In the genomic region with DNA sequence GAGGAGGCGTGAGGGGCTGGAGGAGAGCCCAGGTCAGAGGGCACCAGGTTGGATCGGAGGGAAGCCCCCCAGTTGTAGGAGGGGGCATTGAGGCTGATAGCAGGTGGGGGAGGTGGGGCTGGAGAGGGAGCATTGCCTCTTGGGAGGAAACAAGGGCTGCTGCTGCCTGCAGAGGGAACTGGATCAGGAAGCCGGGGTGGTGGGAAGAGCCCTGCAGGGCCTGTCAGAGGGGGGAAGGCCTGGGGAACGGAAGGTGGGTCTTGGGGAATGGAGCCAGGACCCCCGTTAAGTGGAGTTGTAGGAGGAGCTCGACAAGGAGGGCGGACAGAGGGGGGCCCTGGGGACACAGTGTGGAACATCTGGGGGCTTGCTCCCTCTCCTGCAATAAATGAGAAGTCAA, we compare ENCODE assay signal across 8 mouse cellular contexts. TPM values are rescaled to one million over a fixed set of nuclear protein-coding genes. Genes with fewer than 3 reads are reported as not detected.
DNase-seq lines count a peak whose midpoint lies in the region; ATAC-seq and TF ChIP-seq lines count a peak whose summit lies in the region.
"Had no signal": no experiment of that assay in that cellular context is flagged by ENCODE, and none has a peak within 500 bp of the region (broad histone marks: within the 10 kb centered on the region; RNA-seq: fewer than 3 reads in every experiment).

No protein-coding gene starts in this region.

- H3K4me2 ChIP-seq in kidney, embryonic 16.5 days (replicated peaks; ENCODE audit: low read depth, low read length) = peak overlapping the region; percentile 97; the same call in 1 of the 2 replicates
- peak overlapping the region; percentile 13; the same call in 1 of the 2 replicates for H3K4me2 ChIP-seq in forebrain, embryonic 11.5 days (ENCODE audit: low read depth, low read length, severe bottlenecking)
- 0 out of 2 replicates have a peak overlapping the region, but pooled peaks have one; percentile 91 for H3K4me2 ChIP-seq in intestine, embryonic 14.5 days (ENCODE audit: low read length)
- no peak overlapping the region for H3K4me2 ChIP-seq in midbrain, postnatal 0 days (ENCODE audit: low read depth, low read length, poor library complexity, severe bottlenecking)

- H3K4me3 ChIP-seq in kidney, embryonic 16.5 days (ENCODE audit: low read length) = no peak overlapping the region
- H3K4me3 ChIP-seq in forebrain, embryonic 11.5 days (ENCODE audit: low read depth, low read length) = peak overlapping the region; percentile 49; the same call in 1 of the 2 replicates
- no peak overlapping the region for H3K4me3 ChIP-seq in intestine, embryonic 14.5 days (ENCODE audit: low read depth, low read length)
- H3K4me3 ChIP-seq in midbrain, postnatal 0 days (ENCODE audit: low read depth, low read length) = no peak overlapping the region

- 73% methylated on average over 7 of the region's 7 CpGs for WGBS in kidney, embryonic 16.5 days
- 78% methylated on average over 7 of the region's 7 CpGs for WGBS in forebrain, embryonic 11.5 days
- WGBS in intestine, embryonic 14.5 days = 85% methylated on average over 7 of the region's 7 CpGs
- WGBS in midbrain, postnatal 0 days = 72% methylated on average over 7 of the region's 7 CpGs

- H3K9ac ChIP-seq in kidney, embryonic 16.5 days (replicated peaks; ENCODE audit: low read length) = no peak overlapping the region
- no peak overlapping the region; the same call in 1 of the 2 replicates for H3K9ac ChIP-seq in forebrain, embryonic 11.5 days (ENCODE audit: low read length)
- H3K9ac ChIP-seq in intestine, embryonic 14.5 days (ENCODE audit: low read length) = no peak overlapping the region
- peak overlapping the region; percentile 29; the same call in 1 of the 2 replicates for H3K9ac ChIP-seq in midbrain, postnatal 0 days (replicated peaks; ENCODE audit: low read length, poor library complexity, severe bottlenecking)

- no peaks in the 10 kb centered on the region for H3K9me3 ChIP-seq in kidney, embryonic 16.5 days (ENCODE audit: low read length)
- no peaks in the 10 kb centered on the region for H3K9me3 ChIP-seq in forebrain, embryonic 11.5 days (ENCODE audit: control insufficient read depth, low read length)
- H3K9me3 ChIP-seq in intestine, embryonic 14.5 days (ENCODE audit: control insufficient read depth, low read length) = no peaks in the 10 kb centered on the region
- no peaks in the 10 kb centered on the region for H3K9me3 ChIP-seq in midbrain, postnatal 0 days (ENCODE audit: low read length)

- no peak for TF ChIP-seq CTCF in midbrain, postnatal 0 days (IDR thresholded peaks at IDR 0.05)

- H3K27me3 ChIP-seq in kidney, embryonic 16.5 days (ENCODE audit: insufficient read depth, low read length) = no peaks in the 10 kb centered on the region
- H3K27me3 ChIP-seq in forebrain, embryonic 11.5 days (ENCODE audit: control insufficient read depth, insufficient read depth, low read length) = no peaks in the 10 kb centered on the region
- no peaks in the 10 kb centered on the region for H3K27me3 ChIP-seq in intestine, embryonic 14.5 days (replicated peaks; ENCODE audit: control insufficient read depth, insufficient read depth, low read length)
- no peaks in the 10 kb centered on the region for H3K27me3 ChIP-seq in midbrain, postnatal 0 days (ENCODE audit: insufficient read depth, low read length)
- H3K27me3 ChIP-seq: Patski had no signal

- no peak for ATAC-seq in kidney, embryonic 16.5 days (ENCODE audit: low FRiP score, low TSS enrichment)
- ATAC-seq in forebrain, embryonic 11.5 days (replicated peaks; ENCODE audit: low FRiP score) = no peak
- no peak for ATAC-seq in intestine, embryonic 14.5 days (replicated peaks; ENCODE audit: low FRiP score, low TSS enrichment, low read depth)
- no peak for ATAC-seq in midbrain, postnatal 0 days (ENCODE audit: low FRiP score)
- ATAC-seq: Patski had no signal

- H3K36me3 ChIP-seq in kidney, embryonic 16.5 days (ENCODE audit: insufficient read depth, low read length) = peaks cover 50% of the 10 kb centered on the region
- H3K36me3 ChIP-seq in forebrain, embryonic 11.5 days (ENCODE audit: control insufficient read depth, insufficient read depth, low read length) = peaks cover 20% of the 10 kb centered on the region; the same call in 1 of the 2 replicates
- peaks cover 60% of the 10 kb centered on the region for H3K36me3 ChIP-seq in intestine, embryonic 14.5 days (ENCODE audit: control insufficient read depth, insufficient read depth, low read length)
- H3K36me3 ChIP-seq in midbrain, postnatal 0 days (ENCODE audit: insufficient read depth, low read length) = peaks cover 52% of the 10 kb centered on the region

- peaks cover 36% of the 10 kb centered on the region for H3K4me1 ChIP-seq in kidney, embryonic 16.5 days (ENCODE audit: insufficient read depth, low read length)
- H3K4me1 ChIP-seq in forebrain, embryonic 11.5 days (replicated peaks; ENCODE audit: control insufficient read depth, insufficient read depth, low read length) = peaks cover 15% of the 10 kb centered on the region
- peaks cover 25% of the 10 kb centered on the region for H3K4me1 ChIP-seq in intestine, embryonic 14.5 days (replicated peaks; ENCODE audit: control insufficient read depth, insufficient read depth, low read length)
- peaks cover 14% of the 10 kb centered on the region for H3K4me1 ChIP-seq in midbrain, postnatal 0 days (ENCODE audit: insufficient read depth, low read length)

- no peak for DNase-seq in kidney, postnatal 4 days
- DNase-seq in forebrain, embryonic 11.5 days (ENCODE audit: low spot score) = no peak
- no peak for DNase-seq in intestine, embryonic 14.5 days (ENCODE audit: low spot score)
- DNase-seq in midbrain, postnatal 0 days (ENCODE audit: low spot score) = no peak
- DNase-seq in testis, postnatal 14 days (ENCODE audit: low spot score) = no peak
- DNase-seq in frontal cortex, postnatal 25 days (ENCODE audit: low spot score in 2 of 2) = no peak

- H3K27ac ChIP-seq in kidney, embryonic 16.5 days (ENCODE audit: low read length) = no peak overlapping the region
- no peak overlapping the region for H3K27ac ChIP-seq in forebrain, embryonic 11.5 days (ENCODE audit: low read depth, low read length)
- H3K27ac ChIP-seq in intestine, embryonic 14.5 days (ENCODE audit: low read depth) = no peak overlapping the region
- no peak overlapping the region for H3K27ac ChIP-seq in midbrain, postnatal 0 days (ENCODE audit: low read depth, low read length)

RNA-seq across cellular contexts. Expression of gene Mbd6, which starts 2.6 kb away (rescaled TPM):
- polyA plus RNA-seq in kidney, embryonic 16.5 days (2015; fragmentation: Nextera tagmentation; extraction: Ambion mirVana) = 13.3 and 14.8 TPM in 2 replicates
- polyA plus RNA-seq in forebrain, embryonic 11.5 days (2014; fragmentation: Nextera tagmentation; extraction: Ambion mirVana) = 22.6 and 24.0 TPM in 2 replicates
- 19.2 and 20.6 TPM in 2 replicates for polyA plus RNA-seq in intestine, embryonic 14.5 days (2014; fragmentation: Nextera tagmentation; extraction: Ambion mirVana)
- total RNA-seq in midbrain, postnatal 0 days (2014; rRNA removed) = 8.2 and 10.0 TPM in 2 replicates
- 7.3 and 11.2 TPM in 2 replicates for polyA plus RNA-seq in midbrain, postnatal 0 days (2015; fragmentation: Nextera tagmentation; extraction: Ambion mirVana)

RNA-seq across cellular contexts. Expression of gene Dctn2, which starts 20.0 kb away (rescaled TPM):
- 206 and 212 TPM in 2 replicates for polyA plus RNA-seq in kidney, embryonic 16.5 days (2015; fragmentation: Nextera tagmentation; extraction: Ambion mirVana)
- 202 and 207 TPM in 2 replicates for polyA plus RNA-seq in forebrain, embryonic 11.5 days (2014; fragmentation: Nextera tagmentation; extraction: Ambion mirVana)
- 157 and 166 TPM in 2 replicates for polyA plus RNA-seq in intestine, embryonic 14.5 days (2014; fragmentation: Nextera tagmentation; extraction: Ambion mirVana)
- 274 and 309 TPM in 2 replicates for total RNA-seq in midbrain, postnatal 0 days (2014; rRNA removed)
- polyA plus RNA-seq in midbrain, postnatal 0 days (2015; fragmentation: Nextera tagmentation; extraction: Ambion mirVana) = 318 and 345 TPM in 2 replicates

RNA-seq across cellular contexts. Expression of gene Kif5a, which starts 23.0 kb away (rescaled TPM):
- polyA plus RNA-seq in kidney, embryonic 16.5 days (2015; fragmentation: Nextera tagmentation; extraction: Ambion mirVana) = 0.76 and 1.7 TPM in 2 replicates
- polyA plus RNA-seq in forebrain, embryonic 11.5 days (2014; fragmentation: Nextera tagmentation; extraction: Ambion mirVana) = 21.7 and 23.6 TPM in 2 replicates
- 9.2 and 10.6 TPM in 2 replicates for polyA plus RNA-seq in intestine, embryonic 14.5 days (2014; fragmentation: Nextera tagmentation; extraction: Ambion mirVana)
- 244 and 249 TPM in 2 replicates for total RNA-seq in midbrain, postnatal 0 days (2014; rRNA removed)
- polyA plus RNA-seq in midbrain, postnatal 0 days (2015; fragmentation: Nextera tagmentation; extraction: Ambion mirVana) = 102 and 103 TPM in 2 replicates

RNA-seq across cellular contexts. Expression of gene Mars, which starts 25.4 kb away (rescaled TPM):
- 115 and 123 TPM in 2 replicates for polyA plus RNA-seq in kidney, embryonic 16.5 days (2015; fragmentation: Nextera tagmentation; extraction: Ambion mirVana)
- polyA plus RNA-seq in forebrain, embryonic 11.5 days (2014; fragmentation: Nextera tagmentation; extraction: Ambion mirVana) = 191 and 195 TPM in 2 replicates
- polyA plus RNA-seq in intestine, embryonic 14.5 days (2014; fragmentation: Nextera tagmentation; extraction: Ambion mirVana) = 123 and 124 TPM in 2 replicates
- 62.6 and 84.3 TPM in 2 replicates for total RNA-seq in midbrain, postnatal 0 days (2014; rRNA removed)
- polyA plus RNA-seq in midbrain, postnatal 0 days (2015; fragmentation: Nextera tagmentation; extraction: Ambion mirVana) = 103 and 112 TPM in 2 replicates

RNA-seq across cellular contexts. Expression of gene Arhgap9, which starts 35.6 kb away (rescaled TPM):
- 2.5 and 2.6 TPM in 2 replicates for polyA plus RNA-seq in kidney, embryonic 16.5 days (2015; fragmentation: Nextera tagmentation; extraction: Ambion mirVana)
- 0.88 and 1.7 TPM in 2 replicates for polyA plus RNA-seq in forebrain, embryonic 11.5 days (2014; fragmentation: Nextera tagmentation; extraction: Ambion mirVana)
- 4.2 and 4.4 TPM in 2 replicates for polyA plus RNA-seq in intestine, embryonic 14.5 days (2014; fragmentation: Nextera tagmentation; extraction: Ambion mirVana)
- total RNA-seq in midbrain, postnatal 0 days (2014; rRNA removed) = 0.24 and 1.2 TPM in 2 replicates
- polyA plus RNA-seq in midbrain, postnatal 0 days (2015; fragmentation: Nextera tagmentation; extraction: Ambion mirVana) = 0.91 and 1.0 TPM in 2 replicates
- polyA plus RNA-seq: Patski had no signal
